Mouse (Mus musculus): ENCODE data around the gene Lage3.
"Not testable (repeated sequence)": the region's sequence is repeated elsewhere in the genome, so short reads cannot be mapped to it uniquely, and the experiment has no call there.

Gene Lage3

DNA sequence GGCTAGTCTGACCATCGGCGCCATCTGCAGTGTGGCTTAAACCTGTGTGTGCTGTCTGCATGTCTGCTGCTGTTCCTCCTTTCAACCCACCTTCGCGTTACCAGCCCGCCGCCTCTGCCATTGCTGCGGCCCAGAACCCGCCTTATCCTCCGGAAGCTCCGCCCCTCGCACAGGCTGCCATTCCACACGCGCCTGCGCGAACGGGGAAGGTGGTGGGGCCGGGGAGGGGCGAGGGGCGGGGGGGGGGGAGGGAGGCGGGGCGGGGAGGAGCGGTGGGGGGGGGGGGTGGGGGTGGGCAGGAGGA is at the start of gene Lage3:
Lage3 (minus strand) TSS at position 152 of the 304 bp plus-strand sequence.
- DNase-seq (ENCODE audit: inconsistent ontology term) = peak; percentile 76

DNA sequence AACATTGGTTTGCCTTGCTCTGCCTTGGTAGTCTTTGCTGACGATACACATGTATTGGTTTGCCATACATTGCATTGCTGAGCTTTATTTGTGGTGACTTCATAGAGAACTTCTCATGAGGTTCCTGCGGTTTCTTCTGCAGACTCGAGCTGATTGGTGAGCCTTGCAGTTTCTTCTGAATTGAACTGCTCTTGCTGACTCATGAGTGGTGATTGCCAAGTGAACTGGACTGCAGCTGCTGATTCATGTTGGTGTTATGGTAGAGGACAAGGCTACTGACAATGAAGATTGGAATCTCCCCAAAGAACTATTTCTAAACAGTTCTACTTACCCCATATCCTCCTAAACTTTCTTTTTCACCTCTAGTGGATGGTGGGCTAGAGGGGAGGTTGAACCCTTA is 46.7 kb upstream of the Lage3 start:
- DNase-seq (ENCODE audit: inconsistent ontology term) = no peak

DNA sequence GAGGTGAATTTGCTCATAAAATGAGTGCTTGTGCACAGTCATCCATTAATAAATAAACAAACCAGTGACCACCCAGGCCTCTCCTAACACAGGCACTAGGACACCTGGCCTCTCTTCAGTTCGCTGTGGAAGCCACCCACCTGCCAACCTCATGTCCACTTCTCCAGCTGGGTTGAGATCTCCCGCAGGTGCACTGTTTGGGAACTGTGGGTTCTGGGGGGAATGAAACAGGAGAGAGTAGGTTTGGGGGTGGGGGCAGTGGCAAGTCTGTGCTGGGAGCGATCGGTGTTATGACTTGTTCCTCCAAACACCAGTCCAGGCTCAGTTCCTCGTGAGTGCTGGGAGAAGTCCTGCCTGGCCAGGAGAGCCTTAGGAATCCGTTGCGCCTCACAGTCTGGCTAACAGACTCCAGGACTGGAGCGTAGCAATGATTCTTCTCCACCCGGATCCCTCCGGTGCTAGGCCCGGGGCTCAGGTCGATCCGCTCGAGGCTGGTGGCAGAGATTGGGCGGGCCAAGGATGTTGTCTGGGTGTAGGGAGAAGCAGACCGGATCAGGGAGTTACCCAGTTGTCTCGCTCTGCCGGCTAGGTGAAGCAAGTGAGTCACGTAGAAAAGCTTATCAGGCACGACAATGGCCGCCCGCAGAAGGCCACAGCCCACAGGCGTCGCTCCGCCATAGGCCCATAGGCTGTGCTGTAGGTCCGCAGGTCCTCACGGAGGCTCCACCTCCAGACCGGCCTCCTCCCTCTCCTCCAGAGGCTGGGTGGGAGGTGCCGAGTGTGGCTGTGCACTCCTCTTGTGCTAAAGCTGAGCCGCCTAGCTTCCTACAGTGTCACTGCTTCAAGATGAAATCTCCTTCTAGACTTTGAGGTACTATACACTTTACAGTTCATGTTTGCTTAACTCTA is 39.4 kb upstream of the Lage3 start, which contains the start of the genes Fam3a and Ikbkg:
Fam3a (minus strand) TSS at position 738 of the 909 bp plus-strand sequence.
Ikbkg (plus strand) TSS at position 756 of the 909 bp plus-strand sequence.
- DNase-seq (ENCODE audit: inconsistent ontology term) = peak; percentile 86

DNA sequence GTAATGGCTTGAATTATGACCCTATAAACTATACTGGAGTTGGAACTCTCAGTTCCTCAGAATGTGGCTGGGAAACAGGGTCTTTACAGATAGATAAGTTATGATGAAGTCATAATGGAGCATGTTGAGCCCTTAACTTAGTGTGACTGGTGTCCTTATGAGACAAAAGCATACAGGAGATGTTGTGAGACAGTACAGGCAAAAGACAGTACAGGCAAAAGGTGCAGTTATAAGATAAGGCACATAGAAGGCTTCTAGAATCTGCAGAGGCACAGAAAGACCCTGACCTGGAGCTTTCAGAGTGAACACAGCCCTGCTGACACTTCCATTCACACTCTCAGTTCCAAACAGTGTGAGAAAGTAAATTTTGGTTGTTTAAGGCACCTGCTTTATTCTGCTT is 34.7 kb upstream of the Lage3 start:
- no peak for DNase-seq (ENCODE audit: inconsistent ontology term)

DNA sequence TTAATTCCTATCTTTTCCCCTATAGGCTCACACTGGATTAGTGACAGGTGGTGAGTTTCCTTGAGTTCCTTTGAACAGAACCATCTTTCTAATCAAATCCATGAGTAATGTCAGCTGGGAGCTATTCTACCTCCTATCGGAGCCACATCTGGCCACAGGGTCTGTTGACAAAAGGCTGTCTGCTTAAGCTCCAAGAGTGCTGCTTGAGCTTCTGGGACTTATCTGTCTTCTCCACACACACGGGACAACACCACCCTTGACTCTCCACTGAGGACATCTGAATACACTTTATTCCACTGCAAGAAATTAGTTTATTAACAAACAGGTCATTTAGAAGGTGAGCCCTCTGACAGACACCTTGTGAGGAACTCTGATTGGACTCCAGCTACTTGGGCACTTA is 31.0 kb upstream of the Lage3 start:
- no peak for DNase-seq (ENCODE audit: inconsistent ontology term)

DNA sequence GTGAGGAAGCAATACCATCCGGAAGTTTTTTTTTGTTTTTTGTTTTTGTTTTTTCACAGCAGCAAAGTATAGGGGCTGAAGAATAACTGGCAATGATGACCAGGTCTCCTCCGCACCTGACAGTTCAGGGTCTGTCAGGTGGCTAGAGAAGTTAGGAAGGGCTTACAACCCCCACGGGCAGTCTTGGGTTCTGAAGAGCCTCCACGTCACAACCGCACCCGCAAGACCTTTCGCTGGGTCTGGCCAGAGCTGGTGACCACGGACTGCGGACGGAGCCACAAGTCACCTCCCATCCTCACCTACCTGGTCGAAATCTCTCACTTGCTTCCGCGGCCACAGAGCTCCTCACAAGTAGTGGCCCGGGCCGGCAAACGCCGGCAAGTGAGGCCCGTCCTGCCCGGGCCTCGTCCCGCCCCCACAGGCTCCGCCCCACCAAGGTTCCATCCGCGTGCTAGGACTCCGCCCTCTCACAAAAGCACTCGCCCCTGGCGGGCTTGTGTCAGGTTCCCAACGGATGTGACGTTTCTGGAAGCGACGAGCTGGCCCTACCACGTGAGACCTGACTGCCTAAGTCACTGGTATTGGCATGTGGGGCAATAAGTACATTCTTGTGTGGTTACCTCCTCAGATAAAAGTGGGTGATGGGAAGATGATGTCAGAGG is 19.6 kb upstream of the Lage3 start, which contains the start of the genes Ubl4a and Slc10a3:
Ubl4a (minus strand) TSS at position 331 of the 662 bp plus-strand sequence.
Slc10a3 (minus strand) TSS at position 462 of the 662 bp plus-strand sequence.
- peak; percentile 88 for DNase-seq (ENCODE audit: inconsistent ontology term)

DNA sequence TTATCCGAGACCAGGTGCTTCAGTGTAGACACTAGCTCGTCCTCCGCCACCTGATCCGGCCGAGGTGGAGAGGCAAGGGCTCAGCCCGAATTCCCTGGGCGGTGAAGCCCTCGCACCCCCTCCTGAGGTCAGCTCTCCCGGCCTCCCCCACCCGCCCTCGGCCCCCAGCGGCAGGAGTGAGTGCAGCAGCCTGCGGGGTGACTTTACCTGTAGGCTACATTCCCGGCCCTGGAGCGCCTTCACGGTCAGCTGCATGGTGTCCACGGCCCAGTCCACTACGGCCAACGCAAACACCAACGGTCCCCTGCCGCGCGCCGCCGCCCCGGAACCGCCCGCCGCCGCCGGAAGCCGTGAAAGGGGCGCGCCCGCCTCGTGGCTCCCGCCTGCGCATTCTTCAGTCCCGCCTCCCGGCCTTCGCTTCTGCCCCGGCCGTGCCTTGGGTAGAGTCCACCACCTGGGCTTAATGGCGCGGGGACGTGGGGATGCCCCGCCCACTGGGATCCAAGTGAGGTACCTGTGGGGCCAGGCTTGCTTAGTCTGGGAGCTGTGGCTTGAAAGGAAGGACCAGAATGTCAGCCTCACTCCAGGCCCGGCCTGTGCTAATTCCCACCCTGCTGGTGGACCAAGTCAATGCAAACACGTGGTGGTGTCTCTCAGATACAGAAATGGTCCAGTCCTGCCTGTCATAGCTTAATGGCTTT is 14.9 kb upstream of the Lage3 start:
- DNase-seq (ENCODE audit: inconsistent ontology term) = peak; percentile 73

DNA sequence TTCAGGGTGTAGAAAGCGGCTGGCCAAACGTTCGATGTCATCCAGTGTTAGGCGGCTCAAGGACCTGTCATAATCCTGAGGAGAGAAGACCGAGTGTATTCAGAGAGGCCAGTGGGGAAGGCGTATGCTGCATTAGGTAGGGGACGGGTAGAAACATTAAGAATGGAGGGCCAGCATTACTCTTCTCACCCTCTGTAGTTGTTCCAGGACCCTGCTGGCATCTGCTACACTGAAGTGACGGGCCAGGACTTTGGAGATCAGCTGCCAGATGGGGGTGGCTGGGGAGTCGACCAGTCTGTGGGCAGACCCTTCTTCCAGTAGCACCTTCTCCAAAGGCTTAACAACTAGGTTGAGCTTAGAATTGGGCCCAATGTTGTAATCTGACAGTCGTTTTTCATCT is 14.1 kb upstream of the Lage3 start:
- no peak for DNase-seq (ENCODE audit: inconsistent ontology term)

DNA sequence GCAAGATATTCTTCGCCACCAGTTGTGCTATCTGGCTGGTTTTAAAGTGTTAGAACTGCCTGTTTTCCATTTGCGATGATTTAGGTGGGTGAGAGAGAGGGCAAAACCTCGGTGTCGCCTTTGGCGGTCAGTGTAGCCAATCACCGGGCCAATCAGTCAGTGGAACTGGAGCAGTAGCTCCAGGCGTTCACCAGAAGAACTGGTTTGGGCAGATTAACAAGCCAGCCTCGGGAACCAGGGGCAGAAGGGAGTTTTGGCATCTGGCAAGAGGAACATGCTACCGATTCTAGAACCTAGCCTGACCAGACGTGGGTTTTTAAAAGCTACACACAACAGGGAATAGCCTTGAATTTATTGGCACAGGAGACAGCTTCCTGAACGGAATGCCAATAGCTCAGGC is 5.8 kb upstream of the Lage3 start:
- DNase-seq (ENCODE audit: inconsistent ontology term) = no peak

DNA sequence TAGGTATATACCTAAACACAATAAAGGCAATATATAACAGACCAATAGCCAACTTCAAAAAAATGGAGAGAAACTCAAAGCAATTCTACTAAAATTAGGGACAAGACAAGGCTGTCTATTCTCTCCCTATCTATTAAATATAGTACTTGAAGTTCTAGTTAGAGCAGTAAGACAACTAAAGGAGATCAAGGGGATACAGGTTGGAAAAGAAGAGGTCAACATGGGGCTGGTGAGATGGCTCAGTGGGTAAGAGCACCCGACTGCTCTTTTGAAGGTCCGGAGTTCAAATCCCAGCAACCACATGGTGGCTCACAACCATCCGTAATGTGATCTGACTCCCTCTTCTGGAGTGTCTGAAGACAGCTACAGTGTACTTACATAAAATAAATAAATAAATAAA is 3.7 kb upstream of the Lage3 start:
- DNase-seq (ENCODE audit: inconsistent ontology term) = not testable (repeated sequence)

DNA sequence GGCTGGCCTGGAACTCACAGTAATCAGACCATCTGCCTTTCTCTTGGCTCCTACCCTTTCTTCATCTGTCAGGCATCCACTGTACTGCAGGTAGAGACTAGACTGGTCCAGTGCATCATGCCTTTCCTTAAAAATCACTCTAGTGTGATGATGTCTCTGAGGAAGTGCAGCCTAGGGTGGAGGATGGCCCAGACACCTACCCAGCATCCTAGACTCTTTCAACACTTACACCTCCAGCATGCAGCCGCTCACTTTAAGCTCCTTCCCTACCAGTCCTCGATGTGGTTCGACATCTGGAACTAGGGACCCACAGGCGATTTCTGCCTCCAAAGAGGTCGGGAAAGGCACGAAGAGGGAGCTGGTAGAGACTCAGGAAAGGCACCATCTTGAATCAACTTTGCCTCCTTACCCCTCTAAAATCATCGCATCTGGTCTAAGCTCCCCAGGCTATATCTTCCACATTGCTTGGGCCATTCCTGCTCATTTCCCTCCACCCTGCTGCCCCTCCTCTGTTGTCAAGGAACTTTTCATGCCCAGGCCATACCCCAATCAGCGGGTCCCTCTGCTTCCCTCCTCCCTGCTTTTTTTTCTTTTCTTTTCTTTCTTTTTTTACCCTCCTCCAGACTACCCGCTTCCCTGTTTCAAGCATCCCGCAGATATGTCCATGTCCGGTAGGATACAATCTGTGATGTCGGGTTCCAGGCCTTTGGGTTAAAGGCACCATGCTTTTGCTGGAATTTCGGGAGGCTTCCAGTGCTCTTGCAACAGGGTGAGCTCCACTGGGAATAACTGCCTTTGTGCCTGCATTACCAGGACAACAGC is 562 bp downstream of the Lage3 start:
- DNase-seq (ENCODE audit: inconsistent ontology term) = no peak

DNA sequence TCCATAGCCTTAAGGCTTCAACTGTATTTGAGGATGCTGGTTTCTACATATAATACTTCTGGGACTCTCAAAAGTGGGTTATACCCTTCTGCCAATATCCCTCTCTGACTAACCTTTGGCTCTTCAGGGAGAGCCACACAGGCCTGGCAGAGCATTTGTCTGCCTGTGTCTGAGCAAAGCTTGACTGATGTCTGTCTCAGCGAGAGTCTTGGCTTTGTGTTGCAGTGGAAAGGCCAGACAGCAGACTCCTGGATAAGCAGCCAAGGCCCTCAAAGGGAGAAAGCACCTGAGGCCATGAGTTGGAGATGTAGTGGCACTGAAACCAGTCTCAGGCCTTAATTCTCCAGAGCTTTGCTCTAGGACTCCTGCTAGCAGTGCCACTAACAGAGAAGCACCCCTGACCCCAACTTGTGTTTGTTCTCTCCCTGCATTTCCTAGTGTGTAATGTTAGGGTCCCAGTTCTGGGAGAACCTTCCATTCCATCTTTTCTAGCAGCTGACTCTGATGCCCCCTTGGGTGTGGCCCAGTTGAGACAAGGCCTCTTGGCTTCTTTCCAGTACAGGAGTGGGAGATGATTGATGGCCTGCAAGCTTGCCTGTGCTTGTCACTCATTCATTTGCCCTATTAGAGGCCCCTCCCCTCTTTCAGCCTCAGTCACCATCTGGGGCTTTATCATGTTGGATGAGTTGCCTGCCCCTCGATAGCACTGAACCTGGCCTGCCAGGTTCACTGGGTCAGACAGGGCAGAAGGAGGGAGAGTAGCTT is 23.1 kb downstream of the Lage3 start:
- DNase-seq (ENCODE audit: inconsistent ontology term) = no peak

DNA sequence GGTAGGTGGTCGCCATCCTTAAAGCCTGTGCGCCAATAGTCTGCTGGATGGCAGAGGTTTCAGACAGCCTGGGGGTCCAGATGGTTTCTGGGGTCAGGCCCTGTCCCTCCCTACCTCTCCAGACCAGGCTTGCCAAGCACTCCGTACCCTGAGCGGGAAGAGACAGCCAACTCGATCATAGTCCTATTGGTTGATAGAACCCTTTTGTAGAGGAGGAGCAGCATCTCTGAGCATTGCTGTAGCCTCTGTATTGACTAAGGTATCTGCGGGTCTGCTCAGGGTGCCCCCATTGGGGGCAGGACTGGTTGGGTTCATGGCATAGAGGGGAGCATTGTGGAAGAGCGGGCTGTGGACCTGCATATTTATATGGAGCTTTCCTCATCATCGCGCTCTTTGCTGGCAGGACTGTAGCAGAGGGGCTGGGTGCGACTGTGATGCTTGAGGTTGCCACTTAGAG is 24.2 kb downstream of the Lage3 start:
- DNase-seq (ENCODE audit: inconsistent ontology term) = no peak

DNA sequence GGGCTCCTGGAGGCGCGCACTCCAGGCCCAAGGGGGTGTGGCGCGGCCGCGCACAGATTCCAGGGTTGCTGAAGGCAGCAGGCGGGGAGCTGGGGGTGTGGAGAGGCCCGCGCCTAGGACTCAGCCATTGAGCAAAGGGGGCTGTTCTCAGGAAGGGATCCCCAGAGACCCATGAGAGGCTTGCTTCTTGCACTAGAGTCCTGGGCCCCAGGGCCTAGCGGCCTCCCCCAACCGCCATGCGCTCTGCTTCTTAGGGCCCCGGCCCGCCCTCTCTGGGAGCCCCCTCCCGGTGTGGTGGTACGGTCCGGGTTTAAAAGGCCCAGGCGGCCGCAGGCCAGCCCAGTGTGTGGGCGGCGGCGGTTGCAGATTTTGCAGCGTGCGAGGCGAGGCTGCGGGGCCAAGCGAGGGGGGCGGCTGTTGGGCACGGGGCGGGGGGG is 24.7 kb downstream of the Lage3 start, which contains the start of gene Plxna3:
Plxna3 (plus strand) TSS at position 342 of the 437 bp plus-strand sequence.
- DNase-seq (ENCODE audit: inconsistent ontology term) = peak; percentile 85

DNA sequence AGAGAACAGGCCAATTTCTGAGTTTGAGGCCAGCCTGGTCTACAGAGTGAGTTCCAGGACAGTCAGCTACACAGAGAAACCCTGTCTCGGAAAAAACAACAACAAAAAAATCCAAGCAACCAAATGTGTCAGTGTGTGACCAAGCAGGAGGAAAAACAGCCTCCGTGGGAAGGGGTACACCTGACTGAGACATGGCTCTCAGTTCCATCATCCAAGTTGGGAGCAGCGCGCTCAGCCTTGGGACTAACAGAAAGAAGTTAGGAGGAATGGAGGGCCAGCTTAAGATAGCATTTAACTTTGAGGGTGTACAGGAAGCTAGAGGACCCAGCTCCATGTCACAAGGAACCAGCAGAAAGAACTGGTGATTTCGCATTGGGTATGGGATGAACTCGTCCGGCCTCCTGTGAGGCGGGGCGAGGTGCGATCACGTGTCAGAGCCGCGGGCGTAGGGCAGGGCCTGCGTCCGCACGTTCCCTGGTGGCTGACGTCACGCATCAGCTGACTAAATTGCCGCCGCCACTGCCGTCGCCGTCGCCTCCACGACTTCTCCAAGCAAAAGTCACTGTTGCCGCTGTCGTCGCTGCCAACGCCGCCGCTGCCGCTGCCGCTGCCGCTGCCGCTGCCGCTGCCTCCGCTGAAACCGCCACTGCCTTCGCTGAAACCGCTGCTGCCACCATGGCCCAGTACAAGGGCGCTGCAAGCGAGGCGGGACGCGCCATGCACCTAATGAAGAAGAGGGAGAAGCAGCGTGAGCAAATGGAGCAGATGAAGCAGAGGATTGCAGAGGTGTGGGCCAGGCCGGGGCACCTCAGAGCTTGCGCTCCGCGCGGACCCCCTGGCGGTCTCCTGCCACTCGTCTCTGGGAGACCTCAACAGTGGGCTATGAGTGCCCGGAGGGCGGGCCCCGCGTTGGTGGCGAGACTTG is 40.6 kb downstream of the Lage3 start, which contains the start of gene Fam50a:
Fam50a (plus strand) TSS at position 494 of the 925 bp plus-strand sequence.
- peak; percentile 83 for DNase-seq (ENCODE audit: inconsistent ontology term)

DNA sequence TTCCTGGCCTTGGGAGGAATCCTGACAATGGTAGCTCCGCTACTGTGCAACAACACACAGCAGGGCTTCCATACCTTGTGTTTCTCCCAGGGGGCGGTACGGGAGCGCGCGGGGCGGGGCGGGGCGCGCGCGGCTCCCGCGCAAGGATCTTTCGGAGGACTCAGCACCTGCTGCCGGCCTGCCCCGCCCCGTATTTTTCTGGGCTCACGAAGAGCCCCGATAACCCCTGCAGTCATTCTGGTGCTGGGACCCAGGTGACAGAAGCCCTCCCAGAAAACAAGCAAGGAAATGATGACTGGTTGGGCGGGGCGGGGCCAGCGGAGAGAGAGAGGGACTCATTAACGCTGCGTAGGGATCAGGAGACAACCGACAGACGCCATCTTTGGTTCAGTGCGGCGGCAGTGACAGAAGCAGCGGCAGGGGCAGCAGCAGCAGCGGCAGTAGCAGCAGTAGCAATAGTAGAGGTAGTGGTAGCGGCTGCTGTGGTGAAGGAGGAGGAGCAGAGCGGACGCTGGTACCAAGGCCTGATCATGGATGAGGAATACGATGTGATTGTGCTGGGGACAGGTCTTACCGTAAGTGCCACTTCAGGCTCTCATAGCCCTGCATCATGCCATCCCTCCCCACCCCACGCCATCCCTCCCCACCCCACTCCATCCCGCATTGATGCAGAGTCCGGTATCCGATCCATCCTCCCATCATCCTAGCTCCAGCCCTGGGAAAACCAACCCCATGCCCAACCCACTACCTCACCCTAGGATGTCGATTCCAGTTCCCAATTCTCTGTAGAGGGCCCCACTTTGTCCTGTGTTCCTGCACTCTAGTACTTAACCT is 48.3 kb downstream of the Lage3 start, which contains the start of gene Gdi1:
Gdi1 (plus strand) TSS at position 132 of the 834 bp plus-strand sequence.
- peak; percentile 92 for DNase-seq (ENCODE audit: inconsistent ontology term)
